Mouse (Mus musculus) midbrain, embryonic 12.5 days (tissue): ENCODE measurements around the gene Olfr71. TPM values are rescaled to one million over a fixed set of nuclear protein-coding genes. Genes with fewer than 3 reads are reported as not detected.

Experiments used
- ATAC-seq: fragments of 200-750 bp; cut with Nextera tagmentation; 2 replicates; pipeline ENCODE4 v1.8.0; 2017; ENCODE audit warnings: low read depth, moderate TSS enrichment, moderate library complexity; ENCODE audit not compliant: low FRiP score
- H3K27ac ChIP-seq: fragments of 300-500 bp; sonication (generic); replicated peaks from 2 replicates; pipeline ENCODE4 v1.5.1; 2016; ENCODE audit warnings: mild to moderate bottlenecking
- H3K27me3 ChIP-seq: fragments of 300-500 bp; sonication (generic); 2 replicates; pipeline ENCODE4 v1.6.1; 2016; ENCODE audit warnings: mild to moderate bottlenecking
- H3K36me3 ChIP-seq: fragments of 300-500 bp; sonication (generic); 2 replicates; pipeline ENCODE4 v1.6.1; 2016
- H3K4me1 ChIP-seq: fragments of 300-500 bp; sonication (generic); 2 replicates; pipeline ENCODE4 v1.6.1; 2016
- H3K4me2 ChIP-seq: fragments of 300-500 bp; sonication (generic); replicated peaks from 2 replicates; pipeline ENCODE4 v1.6.1; 2016; ENCODE audit warnings: mild to moderate bottlenecking, moderate library complexity
- H3K4me3 ChIP-seq: fragments of 300-500 bp; sonication (generic); 2 replicates; pipeline ENCODE4 v1.5.1; 2016; ENCODE audit warnings: mild to moderate bottlenecking
- H3K9ac ChIP-seq: fragments of 300-500 bp; sonication (generic); replicated peaks from 2 replicates; pipeline ENCODE4 v1.6.1; 2016; ENCODE audit warnings: mild to moderate bottlenecking, moderate library complexity
- H3K9me3 ChIP-seq: fragments of 300-500 bp; sonication (generic); 2 replicates; pipeline ENCODE4 v1.6.1; 2016; ENCODE audit warnings: mild to moderate bottlenecking
- WGBS: fragments of 180-500 bp; shearing (Covaris S2); methylation state at CpG from one replicate; pipeline ENCODE4 v1.1.7; 2016; 5-methylcytosine and 5-hydroxymethylcytosine counted together
- polyA plus RNA-seq: library from polyadenylated mRNA; unstranded; fragments of >200 nt; fragmentation: Nextera tagmentation; extraction: Ambion mirVana; gene quantifications from 2 replicates; pipeline ENCODE4 v1.2.1, GENCODE M21; 2016

Olfr71 gene
- polyA plus RNA-seq, 1 experiment from 2014 or later = not detected

DNA sequence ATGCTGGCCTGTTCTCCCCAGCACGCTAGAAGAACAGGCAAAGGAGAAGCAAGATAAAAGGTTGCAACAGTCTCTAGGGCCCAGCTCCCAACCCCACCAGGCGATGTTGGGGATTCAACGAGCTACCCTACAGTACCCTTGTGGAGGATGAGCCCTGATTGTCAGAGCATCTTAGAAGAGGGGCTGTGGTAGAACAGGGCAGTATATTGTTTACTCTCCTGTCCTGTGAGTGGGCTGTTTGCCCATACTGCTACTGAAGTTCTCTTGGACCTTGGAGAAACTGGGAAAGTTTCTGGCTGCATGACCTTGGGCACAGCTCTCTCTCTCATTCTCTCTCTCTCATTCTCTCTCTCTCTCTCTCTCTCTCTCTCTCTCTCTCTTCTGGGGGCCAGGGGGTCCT lies 19.1 kb upstream of the Olfr71 start:
- Histone ChIP-seq H3K4me1 (no peaks in the 10 kb centered on the region), H3K4me3 (no peak overlapping the region), H3K9me3 (no peaks in the 10 kb centered on the region), H3K27me3 (no peaks in the 10 kb centered on the region; the same call in 1 of the 2 replicates), H3K36me3 (no peaks in the 10 kb centered on the region), H3K4me2 (no peak overlapping the region), H3K27ac (no peak overlapping the region), H3K9ac (no peak overlapping the region)
- 72% methylated on average over 3 of the region's 3 CpGs for WGBS
- no peak for ATAC-seq

DNA sequence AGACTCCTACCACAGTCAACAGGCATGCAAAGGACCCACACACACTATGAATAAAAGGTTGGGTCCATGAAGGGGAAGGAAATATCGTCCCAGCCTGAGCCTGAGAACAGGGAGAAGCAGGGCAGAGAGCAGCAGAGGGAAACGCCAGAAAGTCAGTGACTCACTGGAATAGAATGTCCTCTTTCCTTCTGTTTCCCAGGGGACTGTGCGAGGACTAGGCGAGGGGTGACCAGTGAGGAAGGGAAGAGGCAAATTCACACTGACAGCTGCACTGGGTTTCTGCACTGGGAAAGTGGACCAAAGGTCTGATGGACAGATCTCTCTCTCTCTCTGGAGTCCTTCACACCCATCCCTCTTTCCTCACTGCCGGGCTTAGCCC lies 18.5 kb upstream of the Olfr71 start:
- ATAC-seq = no peak
- H3K4me2 ChIP-seq = no peak overlapping the region
- no peaks in the 10 kb centered on the region for H3K9me3 ChIP-seq
- no peak overlapping the region for H3K4me3 ChIP-seq
- H3K27ac ChIP-seq = no peak overlapping the region
- H3K9ac ChIP-seq = no peak overlapping the region
- H3K27me3 ChIP-seq = no peaks in the 10 kb centered on the region; the same call in 1 of the 2 replicates
- H3K36me3 ChIP-seq = no peaks in the 10 kb centered on the region
- no peaks in the 10 kb centered on the region for H3K4me1 ChIP-seq
- 68% methylated on average over 5 of the region's 5 CpGs for WGBS

DNA sequence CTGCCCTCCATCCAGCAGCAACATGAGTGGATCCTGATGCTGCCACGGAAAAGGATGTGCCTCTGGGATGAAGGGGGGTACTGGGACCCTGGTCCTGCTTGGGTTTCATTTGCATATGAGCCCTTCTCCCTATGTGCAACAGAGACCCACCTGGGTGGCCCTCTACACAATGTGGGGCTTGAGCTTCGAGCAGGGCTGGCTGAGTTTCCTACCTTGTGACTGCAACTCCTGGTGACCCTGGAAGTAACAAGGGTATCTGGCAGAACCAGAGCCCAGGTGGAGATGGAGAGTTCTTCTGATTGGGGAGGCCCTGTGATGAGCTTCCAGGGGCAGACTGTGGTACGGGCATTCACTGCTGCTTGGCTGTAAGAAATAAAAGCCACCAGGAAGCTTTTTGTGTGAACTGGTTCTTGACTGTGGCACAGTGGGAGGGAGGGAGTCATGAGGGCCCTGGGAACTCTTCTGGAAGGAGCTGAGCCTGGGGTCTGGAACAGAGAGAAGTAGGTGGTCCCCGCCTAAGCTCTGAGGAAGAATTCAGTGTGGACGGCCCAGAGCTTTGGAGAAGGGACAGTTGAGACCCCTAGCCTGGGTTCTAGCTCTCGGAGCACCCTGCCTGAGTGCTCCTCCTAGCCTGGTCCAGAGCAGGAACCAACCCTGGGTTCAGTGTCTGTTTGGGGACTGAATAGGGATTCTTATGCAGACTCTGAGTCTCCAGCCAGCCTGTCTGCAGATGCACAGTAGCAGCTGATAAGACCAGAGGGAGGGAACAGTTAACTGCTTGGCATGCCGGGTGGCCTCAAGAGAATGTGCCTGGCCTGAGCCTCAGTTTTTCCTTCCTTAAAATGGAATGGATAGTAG lies 17.9 kb upstream of the Olfr71 start:
- no peak overlapping the region for H3K9ac ChIP-seq
- no peak overlapping the region for H3K4me3 ChIP-seq
- no peak overlapping the region for H3K27ac ChIP-seq
- H3K4me1 ChIP-seq = no peaks in the 10 kb centered on the region
- WGBS = 68% methylated on average over 7 of the region's 7 CpGs
- H3K4me2 ChIP-seq = no peak overlapping the region
- no peaks in the 10 kb centered on the region; the same call in 1 of the 2 replicates for H3K27me3 ChIP-seq
- no peaks in the 10 kb centered on the region for H3K36me3 ChIP-seq
- H3K9me3 ChIP-seq = no peaks in the 10 kb centered on the region
- ATAC-seq = no peak

GRCm38 (mm10) chr4:43726995-43727394 lies 16.9 kb upstream of the Olfr71 start, which contains the start of gene Hrct1:
TSS of gene Hrct1 (plus strand) at chr4:43727188.
- no peak for ATAC-seq
- 74% methylated on average over 3 of the region's 3 CpGs for WGBS
- Histone ChIP-seq H3K9me3 (no peaks in the 10 kb centered on the region), H3K4me3 (no peak within 1 kb of the TSS), H3K4me1 (no peaks in the 10 kb centered on the region), H3K36me3 (no peaks in the 10 kb centered on the region), H3K27ac (no peak within 1 kb of the TSS), H3K9ac (no peak within 1 kb of the TSS), H3K4me2 (no peak within 1 kb of the TSS), H3K27me3 (no peaks in the 10 kb centered on the region; the same call in 1 of the 2 replicates)

GRCm38 (mm10) chr4:43726228-43726993 lies 16.4 kb upstream of the Olfr71 start:
- Histone ChIP-seq H3K27ac (no peak overlapping the region), H3K9ac (no peak overlapping the region), H3K36me3 (no peaks in the 10 kb centered on the region), H3K4me1 (no peaks in the 10 kb centered on the region), H3K9me3 (no peaks in the 10 kb centered on the region), H3K4me3 (no peak overlapping the region), H3K4me2 (no peak overlapping the region), H3K27me3 (no peaks in the 10 kb centered on the region; the same call in 1 of the 2 replicates)
- ATAC-seq = no peak
- WGBS = 80% methylated on average over 12 of the region's 12 CpGs

DNA sequence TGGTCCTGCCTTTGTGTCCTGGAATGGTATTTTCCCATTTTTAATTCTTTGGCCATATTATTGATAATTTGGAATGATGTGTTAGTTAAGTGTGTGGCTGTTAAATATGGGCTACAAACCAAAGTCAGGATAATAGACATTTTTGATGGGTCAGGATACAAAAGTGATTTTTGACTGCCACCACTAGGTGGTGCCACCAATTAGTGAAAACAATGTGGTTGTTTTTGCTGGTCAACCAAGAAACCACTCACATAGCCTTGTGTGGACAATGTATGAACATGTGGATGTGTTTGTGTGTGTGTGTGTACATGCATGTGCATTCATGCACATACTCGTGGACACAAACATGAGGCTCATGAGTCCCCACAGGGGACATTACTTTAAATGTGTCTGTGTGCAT lies 14.7 kb upstream of the Olfr71 start:
- Histone ChIP-seq H3K4me2 (no peak overlapping the region), H3K9me3 (no peaks in the 10 kb centered on the region), H3K4me3 (no peak overlapping the region), H3K27ac (no peak overlapping the region), H3K9ac (no peak overlapping the region), H3K4me1 (peaks cover 5% of the 10 kb centered on the region; the same call in 1 of the 2 replicates), H3K27me3 (no peaks in the 10 kb centered on the region; the same call in 1 of the 2 replicates), H3K36me3 (no peaks in the 10 kb centered on the region)
- no peak for ATAC-seq
- 37% methylated on average over 1 of the region's 1 CpGs for WGBS

DNA sequence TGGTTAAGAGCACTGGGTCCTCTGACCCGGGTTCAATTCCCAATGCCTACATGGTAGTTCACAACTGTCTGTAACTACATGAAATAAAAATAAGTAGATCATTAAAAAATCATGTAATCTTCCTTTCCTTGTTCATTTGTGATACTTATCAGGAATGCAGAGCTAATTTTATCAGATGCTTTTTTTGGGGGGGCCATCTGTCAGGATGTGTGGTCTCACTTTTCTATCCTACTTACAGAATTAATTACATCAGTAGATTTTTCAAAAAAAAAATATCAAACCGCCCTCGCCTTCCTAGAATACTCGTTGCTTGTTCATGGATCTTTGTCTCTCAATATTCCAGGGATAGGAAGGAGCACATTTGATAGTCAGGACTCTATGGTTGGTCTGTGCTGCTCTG lies 12.1 kb upstream of the Olfr71 start:
- Histone ChIP-seq H3K27ac (no peak overlapping the region), H3K9me3 (no peaks in the 10 kb centered on the region), H3K4me3 (no peak overlapping the region), H3K4me1 (peaks cover 5% of the 10 kb centered on the region; the same call in 1 of the 2 replicates), H3K36me3 (no peaks in the 10 kb centered on the region), H3K27me3 (no peaks in the 10 kb centered on the region), H3K4me2 (no peak overlapping the region), H3K9ac (no peak overlapping the region)
- no peak for ATAC-seq
- WGBS = 84% methylated on average over 4 of the region's 4 CpGs

- no peak overlapping the region for H3K4me3 ChIP-seq
- no peaks in the 10 kb centered on the region for H3K36me3 ChIP-seq
- no peaks in the 10 kb centered on the region for H3K9me3 ChIP-seq
- no peak overlapping the region for H3K9ac ChIP-seq
- H3K27ac ChIP-seq = 0 out of 2 replicates have a peak overlapping the region, but pooled peaks have one; percentile 39
- whole genome bisulfite sequencing = 61% methylated on average over 13 of the region's 16 CpGs
- H3K4me1 ChIP-seq = peaks cover 5% of the 10 kb centered on the region; the same call in 1 of the 2 replicates
- ATAC-seq = no peak
- H3K4me2 ChIP-seq = no peak overlapping the region
- no peaks in the 10 kb centered on the region for H3K27me3 ChIP-seq
These were observed 10.6 kb upstream of the Olfr71 start for GRCm38 (mm10) chr4:43720491-43721228.

DNA sequence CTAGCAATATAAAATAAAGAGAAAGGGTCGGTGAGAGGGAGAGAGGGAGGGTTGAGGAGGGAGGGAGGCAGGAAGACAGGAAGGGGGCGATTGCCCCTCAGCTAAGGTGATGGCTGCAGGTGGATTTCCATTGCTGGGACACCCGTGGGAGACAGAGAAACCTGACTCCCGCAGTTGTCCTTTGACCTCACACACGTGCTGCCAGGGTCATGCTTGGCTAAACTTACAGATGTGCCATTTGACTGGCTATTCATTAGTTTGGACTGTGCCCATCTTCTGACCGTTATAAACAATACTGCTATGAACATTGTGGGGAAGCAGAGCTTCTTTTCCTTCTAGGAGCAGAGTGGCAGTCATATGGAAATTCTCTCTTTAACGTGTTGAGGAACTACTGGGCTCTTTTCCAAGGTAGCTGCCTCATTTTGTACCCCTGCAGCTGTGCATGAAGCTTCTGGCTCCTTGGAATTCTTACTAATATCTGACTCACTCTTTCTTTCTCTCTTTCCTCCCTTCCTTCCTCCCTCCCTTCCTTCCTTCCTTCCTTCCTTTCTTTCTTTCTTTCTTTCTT lies 3.7 kb upstream of the Olfr71 start:
- no peak overlapping the region for H3K4me2 ChIP-seq
- 45% methylated on average over 7 of the region's 7 CpGs for WGBS
- no peaks in the 10 kb centered on the region for H3K36me3 ChIP-seq
- no peak overlapping the region for H3K9ac ChIP-seq
- no peak overlapping the region for H3K27ac ChIP-seq
- no peaks in the 10 kb centered on the region for H3K4me1 ChIP-seq
- no peak overlapping the region for H3K4me3 ChIP-seq
- H3K9me3 ChIP-seq = no peaks in the 10 kb centered on the region
- no peaks in the 10 kb centered on the region for H3K27me3 ChIP-seq
- ATAC-seq = no peak

DNA sequence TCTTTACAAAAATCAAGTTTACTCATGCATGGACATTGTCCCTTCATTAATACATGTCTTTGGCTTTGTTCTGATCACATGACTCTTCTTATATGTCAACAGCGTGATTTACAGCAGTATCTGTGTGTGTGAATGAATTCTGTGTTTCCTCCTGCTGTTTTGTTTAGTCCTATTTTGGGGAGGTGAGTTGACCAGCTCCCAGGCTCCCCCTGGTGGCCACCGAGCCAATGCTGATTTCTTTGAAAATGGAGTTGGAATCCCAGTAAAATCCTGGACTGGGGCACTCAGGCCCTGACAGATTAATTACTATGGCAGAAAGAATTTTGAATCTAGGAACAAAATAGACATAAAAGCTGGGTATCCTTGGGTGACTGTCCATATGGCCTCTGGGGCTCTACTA lies 1.8 kb upstream of the Olfr71 start:
- no peaks in the 10 kb centered on the region for H3K27me3 ChIP-seq
- no peak for ATAC-seq
- no peaks in the 10 kb centered on the region for H3K9me3 ChIP-seq
- no peak overlapping the region for H3K27ac ChIP-seq
- H3K4me3 ChIP-seq = no peak overlapping the region
- no peak overlapping the region for H3K9ac ChIP-seq
- WGBS = 3% methylated on average over 2 of the region's 2 CpGs
- no peak overlapping the region for H3K4me2 ChIP-seq
- H3K4me1 ChIP-seq = no peaks in the 10 kb centered on the region
- H3K36me3 ChIP-seq = no peaks in the 10 kb centered on the region

- Histone ChIP-seq H3K36me3 (no peaks in the 10 kb centered on the region), H3K9me3 (no peaks in the 10 kb centered on the region), H3K27ac (no peak overlapping the region), H3K9ac (no peak overlapping the region), H3K4me1 (no peaks in the 10 kb centered on the region), H3K4me2 (no peak overlapping the region), H3K4me3 (no peak overlapping the region), H3K27me3 (no peaks in the 10 kb centered on the region)
- WGBS = 91% methylated on average over 13 of the region's 13 CpGs
- no peak for ATAC-seq
These were observed 4.1 kb downstream of the Olfr71 start for GRCm38 (mm10) chr4:43705991-43706390.
